Mouse (Mus musculus): ENCODE results near the gene Rbm5. TPM values are rescaled to one million over a fixed set of nuclear protein-coding genes. Genes with fewer than 3 reads are reported as not detected.

Gene Rbm5
- total RNA-seq (2023), result 100 to 1,000 TPM; 190 to 208 TPM

GRCm38 (mm10) chr9:107770374-107771290, at the start of gene Rbm5:
Rbm5 (minus strand) TSS chr9:107770996.

DNA sequence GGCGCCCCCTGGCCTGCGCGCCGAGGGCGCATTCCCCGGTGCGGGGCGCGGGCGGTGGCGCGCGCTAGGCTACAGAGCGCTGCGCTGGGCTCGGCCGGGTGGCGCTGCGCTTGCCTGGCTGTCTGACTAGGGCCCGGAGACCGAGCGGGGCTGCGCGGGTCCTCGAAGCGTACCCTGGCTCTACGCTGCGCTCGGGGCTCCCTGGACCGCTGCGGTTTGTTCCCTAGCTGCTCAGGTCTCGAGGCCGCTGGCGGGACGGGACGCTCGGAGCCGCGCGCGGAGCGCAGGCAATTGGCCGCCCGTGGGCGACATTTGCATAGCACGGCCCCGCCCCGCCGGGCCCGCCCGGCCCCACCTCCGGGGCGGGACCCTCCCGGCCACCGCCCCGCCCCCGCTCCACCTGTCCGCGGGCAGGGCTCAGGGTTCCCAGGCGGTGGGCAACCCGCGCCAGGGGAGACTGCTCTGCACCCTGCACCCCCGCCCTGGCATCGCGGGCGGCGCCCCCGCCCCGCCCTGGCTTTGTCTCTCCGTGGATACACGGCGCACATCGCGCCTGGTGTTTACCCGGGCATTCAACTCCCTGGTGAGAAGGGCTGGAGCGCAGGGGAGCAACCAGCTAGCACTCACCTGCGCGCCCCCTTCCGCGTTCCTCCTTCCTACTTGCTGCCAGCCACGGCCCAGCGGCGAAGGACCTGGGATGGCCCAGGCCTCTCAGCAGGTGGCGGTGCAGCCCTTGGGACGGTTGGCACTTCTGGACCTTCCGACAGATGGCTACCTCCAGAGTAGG, 60.9 kb downstream of the Rbm5 start, which contains the start of gene Sema3f:
Sema3f (minus strand) TSS at position 779 of the 787 bp plus-strand sequence.

Other genes with a start within 250 kb of the Rbm5 start
- 10 to 100 TPM; 22.2 to 24.0 TPM for gene Tmem115, start 237.1 kb downstream of the Rbm5 start, total RNA-seq (2023)
- 1 to 10 TPM; 8.4 to 9.2 TPM for gene Cyb561d2, start 228.8 kb downstream of the Rbm5 start, total RNA-seq (2023)
- 10 to 100 TPM; 12.0 to 15.1 TPM for gene Nprl2, start 228.8 kb downstream of the Rbm5 start, total RNA-seq (2023)
- not detected for gene Zmynd10, start 223.7 kb downstream of the Rbm5 start, total RNA-seq (2023)
- 100 to 1,000 TPM; 122 to 127 TPM for gene Rassf1, start 219.4 kb downstream of the Rbm5 start, total RNA-seq (2023)
- 10 to 100 TPM; 16.1 to 17.9 TPM for gene Tusc2, start 207.7 kb downstream of the Rbm5 start, total RNA-seq (2023)
- 1 to 10 TPM; 3.8 to 6.2 TPM for gene Hyal2, start 203.1 kb downstream of the Rbm5 start, total RNA-seq (2023)
- gene Hyal1, start 194.1 kb downstream of the Rbm5 start, total RNA-seq (2023), result 1 to 10 TPM; 2.4 to 3.7 TPM
- gene Naa80, start 192.1 kb downstream of the Rbm5 start, total RNA-seq (2023), result 10 to 100 TPM; 10.3 to 14.2 TPM
- gene Hyal3, start 190.2 kb downstream of the Rbm5 start, total RNA-seq (2023), result 1 to 10 TPM in 1 of 2 experiments, under 1 TPM in 1; 0.50 to 1.4 TPM
- 10 to 100 TPM; 14.7 to 15.1 TPM for gene Ifrd2, start 183.4 kb downstream of the Rbm5 start, total RNA-seq (2023)
- gene Sema3b, start 161.8 kb downstream of the Rbm5 start, total RNA-seq (2023), result not detected
- 100 to 1,000 TPM; 852 to 878 TPM for gene Gnai2, start 135.6 kb downstream of the Rbm5 start, total RNA-seq (2023)
- gene Slc38a3, start 101.5 kb downstream of the Rbm5 start, total RNA-seq (2023), result not detected
- gene Gnat1, start 91.3 kb downstream of the Rbm5 start, total RNA-seq (2023), result not detected
- gene Sema3f, start 60.5 kb downstream of the Rbm5 start, total RNA-seq (2023), result not detected
- 100 to 1,000 TPM in 1 of 2 experiments, 10 to 100 TPM in 1; 77.0 to 109 TPM for gene Rbm6, start 102.2 kb upstream of the Rbm5 start, total RNA-seq (2023)
- gene Mon1a, start 117.2 kb upstream of the Rbm5 start, total RNA-seq (2023), result 10 to 100 TPM; 14.9 to 15.2 TPM
- 1 to 10 TPM; 2.7 to 6.2 TPM for gene Mst1r, start 135.9 kb upstream of the Rbm5 start, total RNA-seq (2023)
- gene Actl11, start 157.5 kb upstream of the Rbm5 start, total RNA-seq (2023), result not detected
- not detected for gene Camkv, start 164.7 kb upstream of the Rbm5 start, total RNA-seq (2023)
- gene Traip, start 179.1 kb upstream of the Rbm5 start, total RNA-seq (2023), result 1 to 10 TPM in 1 of 2 experiments, under 1 TPM in 1; 0.81 to 2.0 TPM
- 100 to 1,000 TPM in 1 of 2 experiments, 10 to 100 TPM in 1; 96.0 to 107 TPM for gene Uba7, start 204.5 kb upstream of the Rbm5 start, total RNA-seq (2023)
- not detected for gene Gm20661, start 212.1 kb upstream of the Rbm5 start, total RNA-seq (2023)
- gene Inka1, start 214.9 kb upstream of the Rbm5 start, total RNA-seq (2023), result 1 to 10 TPM; 2.9 TPM
- gene Cdhr4, start 221.5 kb upstream of the Rbm5 start, total RNA-seq (2023), result not detected
- not detected for gene Gm20662, start 225.4 kb upstream of the Rbm5 start, total RNA-seq (2023)
- 100 to 1,000 TPM in 1 of 2 experiments, 10 to 100 TPM in 1; 94.3 to 123 TPM for gene Ip6k1, start 231.5 kb upstream of the Rbm5 start, total RNA-seq (2023)